Mouse (Mus musculus) liver, embryonic 14.5 days (tissue): ENCODE results near the gene Hist1h2ac.

Experiments used
- CTCF ChIP-seq: IDR thresholded peaks from 2 replicates; pipeline ENCODE4 v1.5.1; 2016; ENCODE audit warnings: antibody characterized with exemption, low read depth, control low read depth
- EP300 ChIP-seq: IDR thresholded peaks from 2 replicates; pipeline ENCODE4 v1.6.1; 2016; ENCODE audit warnings: antibody characterized with exemption, low read depth

GRCm38 (mm10) chr13:23710374-23711089, 26.8 kb upstream of the Hist1h2ac start, which contains the start of gene Hfe:
- TF ChIP-seq CTCF: no peak
- no peak for TF ChIP-seq EP300
